Mouse (Mus musculus) heart, embryonic 15.5 days (tissue): Measurements from ENCODE around the gene Adprm. TPM values are rescaled to one million over a fixed set of nuclear protein-coding genes. Genes with fewer than 3 reads are reported as not detected.

Experiments
- ATAC-seq: fragments of 200-750 bp; cut with Nextera tagmentation; replicated peaks from 2 replicates; pipeline ENCODE4 v1.8.0; 2017; ENCODE audit warnings: low read depth, moderate TSS enrichment; ENCODE audit not compliant: insufficient number of reproducible peaks, insufficient read depth, low FRiP score
- H3K27ac ChIP-seq: fragments of 300-500 bp; sonication (generic); 2 replicates; pipeline ENCODE4 v1.5.1; 2015; ENCODE audit warnings: mild to moderate bottlenecking, inconsistent platforms
- H3K27me3 ChIP-seq: fragments of 300-500 bp; sonication (generic); 2 replicates; pipeline ENCODE4 v1.6.1; 2015; ENCODE audit warnings: inconsistent platforms
- H3K36me3 ChIP-seq: fragments of 300-500 bp; sonication (generic); 2 replicates; pipeline ENCODE4 v1.6.1; 2015; ENCODE audit warnings: mild to moderate bottlenecking, inconsistent platforms
- H3K4me1 ChIP-seq: fragments of 300-500 bp; sonication (generic); replicated peaks from 2 replicates; pipeline ENCODE4 v1.6.1; 2015; ENCODE audit warnings: inconsistent platforms
- H3K4me2 ChIP-seq: fragments of 300-500 bp; sonication (generic); 2 replicates; pipeline ENCODE4 v1.6.1; 2015; ENCODE audit warnings: inconsistent platforms, mild to moderate bottlenecking, moderate library complexity
- H3K4me3 ChIP-seq: fragments of 300-500 bp; sonication (generic); 2 replicates; pipeline ENCODE4 v1.5.1; 2015; ENCODE audit warnings: mild to moderate bottlenecking, inconsistent platforms
- H3K9ac ChIP-seq: fragments of 300-500 bp; sonication (generic); 2 replicates; pipeline ENCODE4 v1.6.1; 2015; ENCODE audit warnings: mild to moderate bottlenecking, inconsistent platforms
- H3K9me3 ChIP-seq: fragments of 300-500 bp; sonication (generic); replicated peaks from 2 replicates; pipeline ENCODE4 v1.6.1; 2016; ENCODE audit warnings: inconsistent platforms
- WGBS: fragments of 180-500 bp; shearing (Covaris S2); methylation state at CpG from one replicate; pipeline ENCODE4 v1.1.7; 2015; ENCODE audit warnings: mixed read lengths; 5-methylcytosine and 5-hydroxymethylcytosine counted together
- polyA plus RNA-seq: library from polyadenylated mRNA; unstranded; fragments of >200 nt; fragmentation: Nextera tagmentation; extraction: Ambion mirVana; gene quantifications from 2 replicates; pipeline ENCODE4 v1.2.1, GENCODE M21; 2015

The Adprm gene
- polyA plus RNA-seq, 1 experiment from 2014 or later = 16.4 TPM

GRCm38 (mm10) chr11:67086467-67087164 is 34.2 kb upstream of the Adprm start:
- H3K4me1 ChIP-seq = no peaks in the 10 kb centered on the region; the same call in 1 of the 2 replicates
- H3K4me3 ChIP-seq = no peak overlapping the region
- no peak overlapping the region for H3K9ac ChIP-seq
- H3K4me2 ChIP-seq = no peak overlapping the region
- no peaks in the 10 kb centered on the region for H3K9me3 ChIP-seq
- WGBS = 48% methylated on average over 9 of the region's 9 CpGs
- ATAC-seq = no peak
- H3K36me3 ChIP-seq = no peaks in the 10 kb centered on the region
- no peak overlapping the region for H3K27ac ChIP-seq
- H3K27me3 ChIP-seq = peaks cover 43% of the 10 kb centered on the region

GRCm38 (mm10) chr11:67085489-67085888 is 33.1 kb upstream of the Adprm start:
- no peak for ATAC-seq
- 3% methylated on average over 6 of the region's 6 CpGs for WGBS

GRCm38 (mm10) chr11:67083712-67084340 is 31.4 kb upstream of the Adprm start:
- no peaks in the 10 kb centered on the region for H3K9me3 ChIP-seq
- H3K9ac ChIP-seq = no peak overlapping the region
- ATAC-seq = no peak
- no peak overlapping the region for H3K4me2 ChIP-seq
- no peak overlapping the region for H3K27ac ChIP-seq
- no peaks in the 10 kb centered on the region; the same call in none of the 2 replicates for H3K4me1 ChIP-seq
- H3K27me3 ChIP-seq = peaks cover 45% of the 10 kb centered on the region
- no peaks in the 10 kb centered on the region for H3K36me3 ChIP-seq
- H3K4me3 ChIP-seq = no peak overlapping the region
- WGBS = 39% methylated on average over 32 of the region's 32 CpGs

More at GRCm38 (mm10) chr11:67085489-67085888, 33.1 kb upstream of the Adprm start:
- no peak overlapping the region for H3K4me2 ChIP-seq
- no peaks in the 10 kb centered on the region for H3K9me3 ChIP-seq
- no peak overlapping the region for H3K9ac ChIP-seq
- peaks cover 43% of the 10 kb centered on the region for H3K27me3 ChIP-seq
- no peak overlapping the region for H3K4me3 ChIP-seq
- H3K36me3 ChIP-seq = no peaks in the 10 kb centered on the region
- no peak overlapping the region for H3K27ac ChIP-seq
- no peaks in the 10 kb centered on the region; the same call in none of the 2 replicates for H3K4me1 ChIP-seq

- no peak for ATAC-seq
- no peak overlapping the region for H3K9ac ChIP-seq
- no peaks in the 10 kb centered on the region for H3K36me3 ChIP-seq
- no peak overlapping the region for H3K27ac ChIP-seq
- 59% methylated on average over 6 of the region's 6 CpGs for WGBS
- no peak overlapping the region for H3K4me2 ChIP-seq
- H3K4me3 ChIP-seq = no peak overlapping the region
- no peaks in the 10 kb centered on the region; the same call in none of the 2 replicates for H3K4me1 ChIP-seq
- no peaks in the 10 kb centered on the region for H3K9me3 ChIP-seq
- peaks cover 44% of the 10 kb centered on the region for H3K27me3 ChIP-seq
Measured at GRCm38 (mm10) chr11:67083239-67083638, 30.8 kb upstream of the Adprm start.

- Histone ChIP-seq H3K4me2 (no peak overlapping the region), H3K27me3 (peaks cover 44% of the 10 kb centered on the region)
- WGBS = 79% methylated on average over 13 of the region's 13 CpGs
Measured at GRCm38 (mm10) chr11:67082793-67083192, 30.4 kb upstream of the Adprm start.

GRCm38 (mm10) chr11:67082188-67082587 is 29.8 kb upstream of the Adprm start:
- H3K4me3 ChIP-seq = no peak overlapping the region
- peaks cover 44% of the 10 kb centered on the region for H3K27me3 ChIP-seq
- H3K9me3 ChIP-seq = no peaks in the 10 kb centered on the region
- no peaks in the 10 kb centered on the region for H3K36me3 ChIP-seq
- ATAC-seq = no peak
- no peak overlapping the region for H3K27ac ChIP-seq
- H3K4me1 ChIP-seq = no peaks in the 10 kb centered on the region; the same call in none of the 2 replicates
- H3K9ac ChIP-seq = no peak overlapping the region
- no peak overlapping the region for H3K4me2 ChIP-seq
- 70% methylated on average over 7 of the region's 7 CpGs for WGBS

More at GRCm38 (mm10) chr11:67082793-67083192, 30.4 kb upstream of the Adprm start:
- H3K9ac ChIP-seq = no peak overlapping the region
- no peak for ATAC-seq
- no peak overlapping the region for H3K4me3 ChIP-seq
- H3K9me3 ChIP-seq = no peaks in the 10 kb centered on the region
- H3K4me1 ChIP-seq = no peaks in the 10 kb centered on the region; the same call in none of the 2 replicates
- no peak overlapping the region for H3K27ac ChIP-seq
- H3K36me3 ChIP-seq = no peaks in the 10 kb centered on the region

GRCm38 (mm10) chr11:67081125-67081649 is 28.8 kb upstream of the Adprm start:
- Histone ChIP-seq H3K36me3 (no peaks in the 10 kb centered on the region), H3K9me3 (no peaks in the 10 kb centered on the region), H3K27me3 (peaks cover 42% of the 10 kb centered on the region), H3K4me3 (no peak overlapping the region), H3K4me2 (0 out of 2 replicates have a peak overlapping the region, but pooled peaks have one; percentile 26), H3K27ac (no peak overlapping the region), H3K4me1 (no peaks in the 10 kb centered on the region; the same call in none of the 2 replicates), H3K9ac (no peak overlapping the region)
- peak; percentile 60; the same call in 1 of the 2 replicates for ATAC-seq
- 5% methylated on average over 11 of the region's 11 CpGs for WGBS

GRCm38 (mm10) chr11:67080168-67080567 is 27.8 kb upstream of the Adprm start:
- 6% methylated on average over 3 of the region's 3 CpGs for WGBS
- Histone ChIP-seq H3K27me3 (peaks cover 37% of the 10 kb centered on the region), H3K9me3 (no peaks in the 10 kb centered on the region), H3K27ac (no peak overlapping the region), H3K9ac (no peak overlapping the region), H3K4me3 (no peak overlapping the region), H3K4me2 (no peak overlapping the region), H3K4me1 (no peaks in the 10 kb centered on the region; the same call in none of the 2 replicates), H3K36me3 (no peaks in the 10 kb centered on the region)
- 0 out of 2 replicates have a peak, but pooled peaks have one; percentile 34 for ATAC-seq

- no peak overlapping the region for H3K27ac ChIP-seq
- H3K36me3 ChIP-seq = no peaks in the 10 kb centered on the region
- no peak overlapping the region for H3K4me2 ChIP-seq
- 71% methylated on average over 11 of the region's 11 CpGs for WGBS
- no peak overlapping the region for H3K4me3 ChIP-seq
- H3K9ac ChIP-seq = no peak overlapping the region
- H3K27me3 ChIP-seq = peaks cover 33% of the 10 kb centered on the region
- peaks cover 4% of the 10 kb centered on the region for H3K4me1 ChIP-seq
- ATAC-seq = no peak
- no peaks in the 10 kb centered on the region for H3K9me3 ChIP-seq
Measured at GRCm38 (mm10) chr11:67079740-67080139, 27.3 kb upstream of the Adprm start.

GRCm38 (mm10) chr11:67078888-67079287 is 26.5 kb upstream of the Adprm start:
- Histone ChIP-seq H3K4me1 (peaks cover 4% of the 10 kb centered on the region), H3K9ac (no peak overlapping the region), H3K4me2 (no peak overlapping the region), H3K4me3 (no peak overlapping the region), H3K27ac (no peak overlapping the region), H3K27me3 (peaks cover 25% of the 10 kb centered on the region), H3K9me3 (no peaks in the 10 kb centered on the region), H3K36me3 (no peaks in the 10 kb centered on the region)
- 81% methylated on average over 6 of the region's 6 CpGs for WGBS
- no peak for ATAC-seq

GRCm38 (mm10) chr11:67078000-67078399 is 25.6 kb upstream of the Adprm start, which contains the start of gene Myh3:
Gene Myh3, plus strand, starts transcription at chr11:67078300.
- Histone ChIP-seq H3K9me3 (no peaks in the 10 kb centered on the region), H3K27me3 (peaks cover 16% of the 10 kb centered on the region), H3K4me3 (no peak within 1 kb of the TSS), H3K27ac (no peak within 1 kb of the TSS), H3K4me1 (peaks cover 4% of the 10 kb centered on the region), H3K4me2 (no peak within 1 kb of the TSS), H3K36me3 (no peaks in the 10 kb centered on the region), H3K9ac (no peak within 1 kb of the TSS)
- no peak for ATAC-seq
- WGBS = 70% methylated on average over 5 of the region's 5 CpGs
